Mouse (Mus musculus) thymus, postnatal 25 days (tissue): ENCODE measurements at regions not wholly inside any gene's neighbourhood (a gene's known extent, or its start where the extent isn't known, plus 50 kb on each side); places are given as distances from the start of the nearest gene placed in this dataset.

Experiments used
- DNase-seq: peaks from one replicate; pipeline ENCODE4 v3.0.0; 2022

DNA sequence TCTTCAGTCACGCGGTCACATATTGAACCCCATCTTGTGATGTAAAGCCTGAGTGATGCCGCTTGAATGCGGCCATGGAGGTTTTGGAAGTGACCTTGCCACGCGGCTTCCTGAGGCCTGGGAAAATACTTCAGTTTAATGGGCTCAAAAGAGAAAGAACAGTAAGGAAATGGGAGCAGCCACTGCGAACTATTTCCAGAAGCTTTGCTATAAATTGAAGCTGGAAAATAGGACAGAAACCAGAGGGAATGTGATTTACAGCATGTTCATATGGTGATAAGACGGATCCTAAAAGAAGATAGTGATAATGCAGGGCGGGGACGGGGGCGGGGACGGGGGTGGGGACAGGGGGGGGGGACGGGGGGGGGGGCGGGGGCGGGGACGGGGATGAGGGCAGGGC, 52.7 kb upstream of the Trpc4 start:
- no peak for DNase-seq

GRCm38 (mm10) chr3:54083634-54084033, 72.2 kb upstream of the Trpc4 start:
- no peak for DNase-seq

DNA sequence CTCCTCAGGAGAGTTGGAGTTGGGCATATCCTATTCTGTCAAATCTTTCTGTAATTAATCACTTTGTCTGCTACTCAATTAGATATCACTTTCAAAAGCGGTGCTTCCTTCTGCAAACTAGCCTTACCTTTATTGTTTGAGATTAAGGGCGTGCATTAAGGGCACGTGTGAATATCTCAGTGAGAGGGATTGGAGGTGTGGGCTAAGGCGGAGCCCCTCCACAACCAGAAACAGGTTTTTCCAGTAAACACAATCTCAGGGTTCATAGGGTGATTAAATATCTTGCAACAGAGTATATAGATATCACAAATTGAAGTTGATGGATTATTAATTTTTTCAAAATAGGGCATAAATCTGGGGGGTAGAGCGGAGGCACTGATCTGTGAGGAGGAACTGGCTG, 79.4 kb upstream of the Trpc4 start:
- DNase-seq = no peak

- no peak for DNase-seq
Observed at GRCm38 (mm10) chr3:54060653-54061052, 95.2 kb upstream of the Trpc4 start.

DNA sequence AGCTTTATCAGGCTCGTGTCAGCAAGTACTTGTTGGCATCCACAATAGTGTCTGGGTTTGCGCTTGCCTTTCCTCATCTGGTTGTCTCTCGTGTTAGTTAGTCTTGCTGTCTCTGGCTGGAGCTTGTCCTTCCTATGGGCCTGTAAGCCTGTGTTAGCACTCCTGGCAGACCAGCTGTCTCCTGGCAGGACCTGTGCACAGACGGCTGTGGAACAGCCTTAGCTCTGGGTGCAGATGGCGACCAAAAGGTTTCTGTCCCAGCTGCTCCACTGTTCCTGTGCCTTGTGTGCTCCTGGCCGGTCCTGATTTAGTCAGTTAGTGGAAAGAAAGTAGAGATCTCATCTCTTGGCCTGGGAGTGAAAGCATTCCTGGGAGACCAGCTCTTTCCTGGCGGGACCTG, 101.5 kb upstream of the Trpc4 start:
- DNase-seq = no peak

- no peak for DNase-seq
Observed at GRCm38 (mm10) chr3:54049370-54049769, 106.5 kb upstream of the Trpc4 start.

- no peak for DNase-seq
Observed at GRCm38 (mm10) chr3:54048091-54048670, 107.7 kb upstream of the Trpc4 start.

- DNase-seq = no peak
Observed at GRCm38 (mm10) chr3:54027365-54027764, 128.5 kb upstream of the Trpc4 start.

GRCm38 (mm10) chr3:54020196-54020595, 135.6 kb upstream of the Trpc4 start:
- DNase-seq = no peak

GRCm38 (mm10) chr3:54017943-54018649, 137.7 kb upstream of the Trpc4 start:
- no peak for DNase-seq

DNA sequence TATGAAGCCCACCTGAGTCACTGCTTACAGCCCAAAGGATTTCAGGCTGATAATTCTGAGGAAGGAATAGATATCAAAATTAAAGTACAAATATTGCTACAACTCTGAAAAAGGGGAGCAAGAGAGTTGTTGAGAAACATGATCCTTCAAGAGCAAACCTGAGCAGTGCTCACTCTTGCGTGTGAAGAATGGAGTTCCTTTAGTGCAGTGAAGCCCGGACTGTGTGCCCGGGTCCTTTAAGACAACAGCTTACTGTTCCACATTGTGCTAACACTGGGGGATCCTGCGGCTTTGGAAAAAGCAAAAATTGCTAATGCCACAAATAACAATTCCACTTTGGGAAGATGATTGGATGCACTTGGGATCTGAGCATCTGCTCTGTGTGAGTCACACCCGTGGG, 139.0 kb upstream of the Trpc4 start:
- no peak for DNase-seq

GRCm38 (mm10) chr3:54011016-54011415, 144.8 kb upstream of the Trpc4 start:
- no peak for DNase-seq

- no peak for DNase-seq
Observed at GRCm38 (mm10) chr3:53992993-53993392, 129.4 kb upstream of the Ufm1 start.

DNA sequence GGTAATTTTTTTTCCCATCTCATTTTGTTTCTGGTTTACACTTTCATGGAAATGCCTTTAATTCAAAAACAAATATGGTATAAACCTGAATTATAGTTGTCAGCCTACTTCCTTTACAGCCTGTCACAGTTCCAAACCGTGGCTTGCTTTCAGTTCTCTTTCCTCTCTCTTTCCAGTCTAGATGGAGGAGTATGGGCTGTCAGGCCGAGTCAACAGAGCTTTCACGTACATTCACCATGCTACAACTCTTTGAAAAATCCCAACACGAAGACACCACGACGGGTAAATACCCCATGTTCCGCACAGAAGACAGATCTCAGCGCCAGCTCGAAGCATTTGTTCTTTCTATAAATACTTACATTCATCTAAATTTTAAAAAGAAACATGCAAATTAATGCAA, 125.2 kb upstream of the Ufm1 start:
- no peak for DNase-seq

DNA sequence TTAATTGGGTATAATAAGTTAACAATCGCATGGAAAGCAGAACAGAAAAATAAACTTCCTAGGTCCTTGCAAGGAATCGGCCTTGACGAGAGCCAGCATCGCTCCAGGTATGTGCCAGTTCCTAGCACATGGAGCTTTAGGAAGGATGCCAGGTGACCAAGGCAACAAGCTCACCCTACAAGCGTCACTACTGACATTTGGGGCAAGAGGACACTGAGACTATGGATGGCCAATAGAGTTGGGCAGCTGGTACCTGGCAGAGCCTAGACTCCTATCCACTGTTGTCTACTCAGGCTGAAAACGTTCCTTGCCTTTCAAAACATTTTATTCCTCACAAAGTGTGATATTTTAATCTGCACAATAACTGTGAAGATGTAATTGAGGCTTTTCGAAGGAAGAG, 124.6 kb upstream of the Ufm1 start:
- DNase-seq = no peak

GRCm38 (mm10) chr3:53987316-53987715, 123.7 kb upstream of the Ufm1 start:
- DNase-seq = no peak

- DNase-seq = no peak
Observed at GRCm38 (mm10) chr3:53984743-53985550, 121.3 kb upstream of the Ufm1 start.

DNA sequence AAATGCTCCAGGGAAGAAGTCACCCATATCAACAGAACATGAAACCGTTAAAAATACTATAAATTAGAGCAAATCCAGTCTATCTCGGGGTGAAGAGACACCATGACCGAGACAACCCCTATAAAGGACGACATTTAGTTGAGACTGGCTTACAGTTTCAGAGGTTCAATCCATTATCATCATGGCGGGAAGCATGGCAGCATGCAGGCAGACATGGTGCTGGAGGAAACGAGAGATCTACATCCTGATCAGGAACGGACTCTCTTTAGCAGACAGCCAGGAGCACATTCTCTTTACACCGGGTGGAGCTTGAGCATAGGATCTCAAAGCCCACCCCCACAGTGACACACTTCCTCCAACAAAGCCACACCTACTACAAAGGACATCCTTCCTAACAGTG, 118.7 kb upstream of the Ufm1 start:
- DNase-seq = no peak

DNA sequence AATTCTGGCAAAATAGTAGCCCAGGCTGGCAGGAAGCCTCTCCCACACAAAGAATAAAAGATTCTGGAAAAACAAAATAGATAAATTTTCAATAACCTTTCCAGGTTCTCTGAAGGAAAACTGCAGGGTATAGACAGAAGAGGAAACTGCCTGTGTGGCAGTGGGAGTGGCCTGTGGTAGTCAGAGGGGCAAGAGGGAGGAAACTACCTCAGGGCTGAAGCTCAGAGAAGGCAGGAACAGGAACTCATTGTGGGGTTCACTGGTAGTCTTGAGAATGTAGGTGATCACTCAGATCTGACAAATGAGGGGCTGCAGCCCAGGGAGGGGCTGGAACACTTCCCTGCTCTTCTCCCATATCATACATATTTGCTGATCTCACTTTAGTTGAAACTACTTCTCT, 118.0 kb upstream of the Ufm1 start:
- peak; percentile 4 for DNase-seq

DNA sequence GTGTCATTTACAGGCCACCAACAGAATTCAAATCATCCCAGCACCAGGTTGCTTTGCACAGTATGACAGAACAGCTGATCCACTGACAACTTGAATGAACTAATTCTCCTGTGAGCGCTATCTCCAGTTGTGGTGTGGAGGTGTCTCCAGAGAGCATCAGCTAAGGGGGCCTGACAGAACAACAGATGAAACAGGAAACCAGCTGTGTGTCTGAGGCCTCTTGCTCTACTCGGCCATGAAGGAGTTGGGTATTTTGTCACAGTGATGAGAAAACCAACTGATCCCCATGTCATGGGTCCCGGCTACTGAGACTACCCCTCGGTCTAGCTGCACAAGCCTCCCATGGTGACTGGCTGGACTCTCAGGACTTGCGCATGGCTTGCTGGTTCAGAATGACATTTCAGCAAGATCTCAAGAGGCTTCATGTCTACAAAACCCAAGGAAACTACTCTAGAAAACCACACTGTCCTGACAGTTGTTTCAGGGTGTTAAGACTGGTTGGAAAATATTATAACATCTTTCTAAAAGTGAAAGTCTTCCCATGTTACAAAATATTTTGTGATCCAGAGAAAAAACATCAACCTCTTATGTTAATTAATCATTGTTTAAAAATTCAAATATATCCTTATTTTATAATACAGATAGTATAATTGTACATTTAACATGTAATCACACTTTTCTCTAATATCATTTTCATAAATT, 113.9 kb upstream of the Ufm1 start:
- DNase-seq = peak; percentile 10

- peak; percentile 25 for DNase-seq
Observed at GRCm38 (mm10) chr3:53974905-53975551, 111.4 kb upstream of the Ufm1 start.

DNA sequence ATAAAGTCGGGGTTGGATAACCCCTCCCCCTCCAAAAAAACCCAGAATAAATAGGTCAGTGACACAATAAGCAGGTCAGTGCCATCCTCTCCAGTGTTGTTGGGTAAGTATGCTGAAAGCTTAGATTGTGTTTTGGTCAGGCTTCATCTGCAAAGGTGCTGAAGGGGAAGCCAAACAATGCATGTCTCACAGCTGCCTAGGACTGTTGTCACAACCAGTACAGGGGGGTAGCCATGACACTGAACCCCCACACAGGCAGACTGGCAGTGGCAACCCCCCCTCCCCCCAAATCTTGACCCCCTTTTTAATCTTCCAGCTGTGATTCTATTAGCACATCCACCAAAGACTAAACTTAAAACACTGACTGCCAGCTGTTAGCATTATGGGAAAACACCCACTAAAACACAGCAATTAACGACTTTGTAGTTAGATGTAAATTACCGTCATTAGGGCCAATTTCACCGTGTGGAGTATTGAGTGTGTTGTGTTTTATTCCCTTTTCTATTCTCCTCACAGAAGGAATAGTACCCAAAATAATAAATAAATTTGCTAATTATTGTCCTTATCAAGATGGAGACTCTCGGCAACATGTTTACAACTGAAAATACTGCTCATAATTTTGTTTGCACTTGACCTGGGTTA, 105.5 kb upstream of the Ufm1 start:
- DNase-seq = no peak
